Mouse (Mus musculus) megakaryocyte, embryonic 14.5 days (primary cell): Measurements from ENCODE around the gene Ezh2. TPM values are rescaled to one million over a fixed set of nuclear protein-coding genes. Genes with fewer than 3 reads are reported as not detected.
"Not testable (repeated sequence)": the region's sequence is repeated elsewhere in the genome, so short reads cannot be mapped to it uniquely, and the experiment has no call there.

Source experiments
- H3K27me3 ChIP-seq: replicated peaks from 2 replicates; pipeline ENCODE3; 2012; ENCODE audit warnings: inconsistent platforms
- H3K36me3 ChIP-seq: replicated peaks from 2 replicates; pipeline ENCODE3; 2012; ENCODE audit warnings: low read length, inconsistent platforms, mixed read lengths
- H3K4me1 ChIP-seq: 2 replicates; pipeline ENCODE4 v1.6.1; 2012; ENCODE audit warnings: inconsistent platforms
- H3K4me3 ChIP-seq: replicated peaks from 2 replicates; pipeline ENCODE3; 2012; ENCODE audit warnings: moderate library complexity, mild to moderate bottlenecking, inconsistent platforms
- H3K9me3 ChIP-seq: 2 replicates; pipeline ENCODE4 v1.6.1; 2012; ENCODE audit warnings: inconsistent platforms
- FLI1 ChIP-seq: IDR thresholded peaks from 2 replicates; pipeline ENCODE4 v1.6.1; 2012; ENCODE audit warnings: low read length, inconsistent platforms, mixed read lengths
- GATA1 ChIP-seq: IDR thresholded peaks from 3 replicates; pipeline ENCODE4 v1.6.1; 2012; ENCODE audit warnings: mixed read lengths, low read length, inconsistent platforms, borderline replicate concordance
- polyA plus RNA-seq: library from polyadenylated mRNA; stranded (reverse); fragments of >175 nt; gene quantifications from 2 replicates; pipeline ENCODE4 v1.2.3, GENCODE M21; 2012; ENCODE audit warnings: low replicate concordance; ENCODE audit not compliant: insufficient read depth

The Ezh2 gene
- polyA plus RNA-seq, 1 experiment = 9.4 TPM

DNA sequence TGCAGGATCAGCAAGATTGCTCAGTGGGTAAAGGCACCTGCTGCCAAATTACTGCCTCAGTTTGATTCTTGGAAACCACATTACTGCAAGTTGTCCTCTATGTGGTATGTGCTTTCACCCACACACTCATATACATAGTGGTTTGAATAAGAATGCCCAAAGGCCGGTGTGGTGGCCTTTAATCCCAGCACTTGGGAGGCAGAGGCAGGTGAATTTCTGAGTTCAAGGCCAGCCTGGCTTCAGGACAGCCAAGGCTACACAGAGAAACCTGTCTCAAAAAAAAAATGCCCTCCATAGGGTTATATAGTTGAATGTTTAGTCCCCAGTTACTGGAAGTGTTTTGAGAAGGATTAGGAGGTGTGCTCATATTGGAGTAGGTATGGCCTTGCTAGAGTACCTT is 6.8 kb upstream of the Ezh2 start:
- no peaks in the 10 kb centered on the region for H3K27me3 ChIP-seq
- H3K9me3 ChIP-seq = no peaks in the 10 kb centered on the region
- no peak overlapping the region for H3K4me3 ChIP-seq
- H3K36me3 ChIP-seq = peaks cover 3% of the 10 kb centered on the region
- no peaks in the 10 kb centered on the region for H3K4me1 ChIP-seq
- TF ChIP-seq FLI1 (no peak), GATA1 (no peak)

DNA sequence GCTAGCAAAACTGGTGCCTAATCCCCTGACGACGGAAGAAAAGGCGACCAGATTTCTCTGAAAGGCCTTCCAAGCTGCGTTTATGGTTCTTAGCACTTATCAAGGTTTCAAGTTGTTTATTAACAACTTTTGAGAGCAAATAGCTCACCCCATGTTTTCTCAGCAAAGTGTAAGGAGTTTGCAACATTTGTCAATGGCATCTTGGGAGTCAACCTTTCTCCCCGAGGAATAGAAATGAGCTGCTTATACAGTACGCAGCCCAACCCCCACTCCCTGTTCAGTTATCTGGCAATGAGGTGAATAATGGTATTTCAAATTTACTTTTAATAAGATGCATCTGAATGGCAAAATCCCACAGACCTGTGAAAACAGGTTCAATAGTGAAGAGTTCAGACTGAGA is 555 bp upstream of the Ezh2 start:
- H3K36me3 ChIP-seq = no peaks in the 10 kb centered on the region
- no peaks in the 10 kb centered on the region for H3K27me3 ChIP-seq
- peak overlapping the region; percentile 96 for H3K4me3 ChIP-seq
- H3K9me3 ChIP-seq = no peaks in the 10 kb centered on the region
- H3K4me1 ChIP-seq = peaks cover 22% of the 10 kb centered on the region
- no peak for TF ChIP-seq FLI1

- no peaks in the 10 kb centered on the region for H3K9me3 ChIP-seq
- H3K36me3 ChIP-seq = no peaks in the 10 kb centered on the region
- H3K27me3 ChIP-seq = no peaks in the 10 kb centered on the region
- H3K4me3 ChIP-seq = peak overlapping the region; percentile 96
- TF ChIP-seq GATA1 (no peak), FLI1 (no peak)
- peaks cover 28% of the 10 kb centered on the region for H3K4me1 ChIP-seq
Measured at GRCm38 (mm10) chr6:47594141-47594835, 853 bp downstream of the Ezh2 start.

DNA sequence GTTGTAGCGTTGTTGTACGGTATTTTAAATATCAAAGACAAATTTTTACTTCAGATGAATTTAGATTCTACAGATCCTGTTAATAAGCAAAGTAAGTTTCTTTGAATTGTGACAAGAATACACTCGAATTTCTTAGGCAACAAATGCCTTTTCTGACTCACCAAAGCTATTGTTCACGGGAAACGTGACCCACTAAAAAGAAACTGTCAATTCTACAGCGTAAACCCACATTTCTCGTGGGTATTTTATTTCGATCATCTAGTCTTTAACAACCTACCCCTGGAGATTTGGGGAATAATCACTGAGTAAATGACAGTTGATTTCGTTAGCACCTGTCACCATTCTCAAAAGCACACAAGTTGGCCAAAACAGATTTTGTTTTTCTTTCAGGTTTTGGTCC is 1.6 kb downstream of the Ezh2 start:
- H3K36me3 ChIP-seq = no peaks in the 10 kb centered on the region
- peaks cover 35% of the 10 kb centered on the region for H3K4me1 ChIP-seq
- TF ChIP-seq FLI1 (no peak), GATA1 (no peak)

GRCm38 (mm10) chr6:47587332-47587731 is 7.8 kb downstream of the Ezh2 start:
- not testable (repeated sequence) for H3K4me3 ChIP-seq, H3K9me3 ChIP-seq, H3K27me3 ChIP-seq, H3K36me3 ChIP-seq
- H3K4me1 ChIP-seq = peaks cover 60% of the 10 kb centered on the region

More for the DNA sequence above, 1.6 kb downstream of the Ezh2 start:
- H3K4me3 ChIP-seq = peak overlapping the region; percentile 96
- H3K9me3 ChIP-seq = no peaks in the 10 kb centered on the region
- no peaks in the 10 kb centered on the region for H3K27me3 ChIP-seq

- no peak for TF ChIP-seq FLI1
- TF ChIP-seq GATA1 = no peak
- Histone ChIP-seq H3K36me3 (peaks cover 53% of the 10 kb centered on the region), H3K4me1 (peaks cover 11% of the 10 kb centered on the region), H3K4me3 (no peak overlapping the region), H3K27me3 (no peaks in the 10 kb centered on the region), H3K9me3 (0 out of 2 replicates have a peak, but pooled peaks cover 5% of the 10 kb centered on the region)
Measured at GRCm38 (mm10) chr6:47572887-47573286, 22.3 kb downstream of the Ezh2 start.

GRCm38 (mm10) chr6:47565326-47566035 is 29.7 kb downstream of the Ezh2 start:
- no peak overlapping the region for H3K4me3 ChIP-seq
- peaks cover 68% of the 10 kb centered on the region for H3K4me1 ChIP-seq
- H3K9me3 ChIP-seq = 0 out of 2 replicates have a peak, but pooled peaks cover 5% of the 10 kb centered on the region
- H3K27me3 ChIP-seq = no peaks in the 10 kb centered on the region
- peaks cover 49% of the 10 kb centered on the region for H3K36me3 ChIP-seq
- TF ChIP-seq FLI1 (no peak), GATA1 (no peak; the same call in 2 of the 3 replicates)

- Histone ChIP-seq H3K36me3 (peaks cover 33% of the 10 kb centered on the region), H3K4me1 (peaks cover 69% of the 10 kb centered on the region), H3K4me3 (no peak overlapping the region), H3K9me3 (no peaks in the 10 kb centered on the region), H3K27me3 (no peaks in the 10 kb centered on the region)
- TF ChIP-seq GATA1 = no peak
- TF ChIP-seq FLI1 = no peak
Measured at GRCm38 (mm10) chr6:47561426-47561825, 33.7 kb downstream of the Ezh2 start.

- H3K9me3 ChIP-seq = no peaks in the 10 kb centered on the region
- peaks cover 38% of the 10 kb centered on the region for H3K36me3 ChIP-seq
- peaks cover 63% of the 10 kb centered on the region for H3K4me1 ChIP-seq
- no peaks in the 10 kb centered on the region for H3K27me3 ChIP-seq
- TF ChIP-seq GATA1 (no peak), FLI1 (no peak)
- H3K4me3 ChIP-seq = no peak overlapping the region
Measured at GRCm38 (mm10) chr6:47560846-47561245, 34.3 kb downstream of the Ezh2 start.

DNA sequence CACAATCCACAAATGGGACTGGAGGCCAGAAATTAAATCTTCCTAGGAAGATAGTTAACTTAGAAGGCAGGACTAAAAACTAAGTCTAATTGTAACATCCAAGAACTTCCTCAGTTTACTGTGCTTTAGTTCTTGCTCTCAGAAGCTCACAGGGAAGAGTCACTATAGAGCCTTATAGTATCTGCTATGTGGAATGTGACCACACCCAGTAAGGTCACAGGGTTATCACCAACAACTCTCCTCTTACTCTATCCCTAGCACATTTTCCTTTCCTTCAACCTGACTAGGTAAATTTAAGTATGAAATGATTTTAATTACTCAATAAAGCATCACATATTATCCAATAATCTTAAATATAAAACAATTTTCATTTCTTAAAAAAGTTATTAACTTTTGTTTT is 34.7 kb downstream of the Ezh2 start:
- H3K4me3 ChIP-seq = no peak overlapping the region
- H3K4me1 ChIP-seq = peaks cover 59% of the 10 kb centered on the region
- TF ChIP-seq GATA1 = no peak
- TF ChIP-seq FLI1 = no peak
- no peaks in the 10 kb centered on the region for H3K27me3 ChIP-seq
- H3K9me3 ChIP-seq = no peaks in the 10 kb centered on the region
- H3K36me3 ChIP-seq = peaks cover 42% of the 10 kb centered on the region

- Histone ChIP-seq H3K9me3 (no peaks in the 10 kb centered on the region), H3K4me3 (no peak overlapping the region), H3K4me1 (peaks cover 48% of the 10 kb centered on the region), H3K27me3 (no peaks in the 10 kb centered on the region), H3K36me3 (peaks cover 53% of the 10 kb centered on the region)
- TF ChIP-seq FLI1 (no peak), GATA1 (no peak)
Measured at GRCm38 (mm10) chr6:47559287-47559686, 35.9 kb downstream of the Ezh2 start.
